Mouse (Mus musculus): ENCODE data around the gene Gm20812. TPM values are rescaled to one million over a fixed set of nuclear protein-coding genes. Genes with fewer than 3 reads are reported as not detected.

Gm20812 gene
- polyA plus RNA-seq (2015; fragmentation: Nextera tagmentation; extraction: Ambion mirVana) = not detected in 2 replicates

GRCm38 (mm10) chrY:12381681-12382080, at the start of gene Gm20812:
Gm20812 (plus strand) TSS chrY:12381981.

Other genes with a start within 250 kb of the Gm20812 start
- gene Gm29554, start 108.0 kb upstream of the Gm20812 start, polyA plus RNA-seq (2015; fragmentation: Nextera tagmentation; extraction: Ambion mirVana) = not detected in 2 replicates

All from neural tube, postnatal 0 days (tissue).